ENCODE assay signal across 15 mouse cellular contexts in the genomic region with DNA sequence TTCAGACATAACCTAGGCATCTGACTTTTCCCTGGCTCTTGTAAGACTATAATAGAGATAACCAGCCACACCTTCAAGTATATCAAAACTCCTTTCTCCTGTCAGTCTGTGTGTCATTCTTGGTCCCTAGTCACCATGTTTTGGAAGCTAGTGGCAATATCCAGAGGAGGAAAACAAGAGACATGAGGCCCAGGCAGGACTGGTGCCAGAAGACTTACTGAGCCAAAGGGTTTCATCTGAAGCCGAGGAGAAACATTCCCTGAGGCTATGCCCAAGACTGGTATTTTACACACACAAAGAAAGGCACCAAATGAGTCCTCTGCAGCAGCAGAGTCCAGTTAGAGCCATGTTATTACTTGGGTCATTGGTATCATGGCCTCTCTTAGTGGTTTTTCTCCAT. TPM values are rescaled to one million over a fixed set of nuclear protein-coding genes. Genes with fewer than 3 reads are reported as not detected.
A peak's percentile ranks its signal among the peaks of the same experiment; 100 is the strongest.
DNase-seq lines count a peak whose midpoint lies in the region.
"Had no signal": no experiment of that assay in that cellular context is flagged by ENCODE, and none has a peak within 500 bp of the region (broad histone marks: within the 10 kb centered on the region; RNA-seq: fewer than 3 reads in every experiment).

No protein-coding gene starts in this region.

- DNase-seq in cerebellum, adult 9-11 months = peak; percentile 12
- DNase-seq in cerebellum, adult 11-12 months = no peak
- DNase-seq in gastrocnemius, postnatal 10 days = peak; percentile 14
- no peak for DNase-seq in gastrocnemius, postnatal 36 days
- DNase-seq in Muller cell, postnatal 12 days (ENCODE audit: inconsistent ontology term) = peak; percentile 19
- peak; percentile 36 for DNase-seq in brain, adult 2 months (ENCODE audit: low read depth, low spot score)
- no peak for DNase-seq in T-cell, adult 2 months (ENCODE audit: low spot score)
- DNase-seq: adrenal gland, adult 8-10 months; kidney, adult 18-20 months; kidney, postnatal 25 days; right cerebral cortex, adult 18-20 months; spleen, adult 18-20 months; thymus, postnatal 14 days had no signal

- intact Hi-C loops in gastrocnemius, postnatal 36 days (cut with DNase I) = no loop called here

RNA-seq across cellular contexts. Expression of gene Olfml1, which starts 22.2 kb away (rescaled TPM):
- 10 to 100 TPM; 10.5 to 12.7 TPM for total RNA-seq in gastrocnemius, postnatal 10 days (2021)
- total RNA-seq in gastrocnemius, postnatal 36 days (2021) = 1 to 10 TPM; 1.8 to 2.3 TPM
- total RNA-seq: granulocyte monocyte progenitor cell, adult 5-6 weeks; hematopoietic stem cell, adult 5-6 weeks had no signal

RNA-seq across cellular contexts. Expression of gene Ppfibp2, which starts 50.0 kb away (rescaled TPM):
- total RNA-seq in gastrocnemius, postnatal 10 days (2021) = 10 to 100 TPM; 16.8 to 20.1 TPM
- total RNA-seq in gastrocnemius, postnatal 36 days (2021) = 10 to 100 TPM in 1 of 2 experiments, 1 to 10 TPM in 1; 9.4 to 12.0 TPM

Comparison
In these comparisons a context has a peak if more than half of its experiments do, and no peak if none do; other contexts are left out.
1. DNase-seq: peak in cerebellum, adult 9-11 months (single experiment), gastrocnemius, postnatal 10 days (single experiment), Muller cell, postnatal 12 days (single experiment) and brain, adult 2 months (single experiment); none in cerebellum, adult 11-12 months (single experiment), gastrocnemius, postnatal 36 days (0 of 2) and T-cell, adult 2 months (single experiment).